Mouse (Mus musculus): ENCODE data around the gene Prl3d1.
"Not testable (repeated sequence)": the region's sequence is repeated elsewhere in the genome, so short reads cannot be mapped to it uniquely, and the experiment has no call there.

Gene Prl3d1

GRCm38 (mm10) chr13:27093890-27094289, at the start of gene Prl3d1:
Gene Prl3d1 (plus strand): TSS chr13:27094190.
- in situ Hi-C loops (cut with MseI, MboI) = not testable (repeated sequence)

DNA sequence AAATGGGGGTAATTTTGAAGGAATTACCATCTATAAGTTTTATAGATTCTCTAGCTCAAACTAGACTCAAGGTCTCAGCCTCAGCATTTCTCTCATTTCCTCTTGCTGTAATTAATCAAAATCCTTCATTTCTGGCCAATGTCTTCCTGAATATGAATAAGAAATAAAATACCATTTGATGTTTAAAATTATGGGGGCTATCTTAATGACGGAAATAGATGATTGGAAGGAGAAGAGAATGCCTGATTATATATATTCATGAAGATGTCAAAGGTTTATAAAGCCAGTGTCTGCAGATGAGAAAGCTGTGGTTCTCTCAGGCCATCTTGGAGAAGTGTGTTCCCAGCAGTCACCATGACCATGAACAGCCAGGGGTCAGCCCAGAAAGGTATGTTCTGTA, 36.7 kb upstream of the Prl3d1 start, which contains the start of gene Prl:
Prl (plus strand) TSS at position 301 of the 400 bp plus-strand sequence.
- in situ Hi-C loops (cut with MseI, MboI) = no loop called here

GRCm38 (mm10) chr13:27059177-27059576, 34.8 kb upstream of the Prl3d1 start:
- in situ Hi-C loops (cut with MseI, MboI) = no loop called here

- in situ Hi-C loops (cut with MseI, MboI) = not testable (repeated sequence)
Measured at GRCm38 (mm10) chr13:27121398-27121797, 27.4 kb downstream of the Prl3d1 start, which contains the start of gene Prl3d2. Gene Prl3d2 (plus strand): TSS chr13:27121698.

DNA sequence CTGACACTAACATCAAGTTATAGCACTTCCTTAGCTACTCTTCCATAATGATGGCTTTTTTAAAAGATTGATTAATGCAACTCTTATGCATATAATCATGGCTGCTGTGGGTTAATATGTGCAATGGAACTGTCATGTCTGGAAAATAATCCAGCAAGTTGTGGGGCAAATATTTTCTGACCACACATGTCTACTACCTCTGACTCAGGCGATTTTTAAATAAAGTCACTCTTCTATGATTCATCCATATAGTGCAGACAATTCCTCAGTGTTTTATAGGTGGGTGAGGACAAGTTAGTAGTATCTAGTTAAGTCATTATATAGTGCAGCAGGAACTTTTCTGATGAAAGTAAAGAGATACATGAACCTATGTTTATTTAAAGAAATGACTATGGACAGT, 54.3 kb downstream of the Prl3d1 start:
- in situ Hi-C loops (cut with MseI, MboI) = no loop called here
